Mouse (Mus musculus) 3T3-L1 (cell line): Measurements from ENCODE around the gene Slc6a9.

ENCODE experiments used
- DNase-seq: peaks from one replicate; pipeline ENCODE4 v3.0.0-alpha.2; 2015; ENCODE audit warnings: low read depth, low spot score

Gene Slc6a9

GRCm38 (mm10) chr4:117878301-117878700 lies 44.0 kb downstream of the Slc6a9 start:
- no peak for DNase-seq

DNA sequence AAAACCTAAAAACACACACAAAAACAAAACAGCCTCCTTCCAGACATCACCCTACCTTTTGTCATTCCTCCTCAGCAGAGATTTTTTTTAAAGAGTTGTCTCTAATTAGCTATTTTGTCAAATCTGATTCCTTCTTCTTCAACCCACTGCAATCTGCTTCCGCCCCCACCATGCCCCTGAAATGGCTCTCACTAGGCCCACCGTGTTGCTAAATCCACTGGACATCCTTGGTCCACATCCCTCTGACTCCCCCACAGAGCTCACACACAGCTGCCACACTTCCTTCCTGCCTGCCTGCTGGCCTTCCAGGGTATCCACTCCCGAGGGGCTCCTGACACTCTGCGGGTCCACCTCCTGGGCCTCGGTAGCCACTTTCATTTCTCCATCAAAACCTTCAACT lies 44.4 kb downstream of the Slc6a9 start:
- DNase-seq: no peak

GRCm38 (mm10) chr4:117882701-117883691 lies 48.7 kb downstream of the Slc6a9 start, which contains the start of gene B4galt2:
Gene B4galt2, minus strand, starts transcription at chr4:117883487.
- peak; percentile 33 for DNase-seq

DNA sequence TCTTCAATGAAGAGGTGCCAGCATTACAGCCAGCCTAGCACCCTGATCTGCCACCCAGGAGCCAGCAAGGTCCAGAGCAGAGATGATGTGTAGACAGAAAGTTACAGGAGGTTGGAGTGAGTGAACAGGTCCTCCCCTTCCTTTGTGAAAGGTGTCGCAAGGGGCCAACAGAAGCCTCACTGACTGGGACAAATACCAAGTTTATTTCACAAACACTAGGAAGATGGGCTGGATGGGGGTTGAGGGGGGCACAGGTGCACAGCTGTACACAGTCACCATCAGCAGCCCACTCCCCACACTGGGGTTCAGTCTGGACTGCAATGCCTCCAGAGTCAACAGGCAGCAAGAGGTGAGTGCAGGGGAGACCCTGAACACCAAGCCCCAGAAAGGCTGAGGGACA lies 49.8 kb downstream of the Slc6a9 start:
- no peak for DNase-seq

DNA sequence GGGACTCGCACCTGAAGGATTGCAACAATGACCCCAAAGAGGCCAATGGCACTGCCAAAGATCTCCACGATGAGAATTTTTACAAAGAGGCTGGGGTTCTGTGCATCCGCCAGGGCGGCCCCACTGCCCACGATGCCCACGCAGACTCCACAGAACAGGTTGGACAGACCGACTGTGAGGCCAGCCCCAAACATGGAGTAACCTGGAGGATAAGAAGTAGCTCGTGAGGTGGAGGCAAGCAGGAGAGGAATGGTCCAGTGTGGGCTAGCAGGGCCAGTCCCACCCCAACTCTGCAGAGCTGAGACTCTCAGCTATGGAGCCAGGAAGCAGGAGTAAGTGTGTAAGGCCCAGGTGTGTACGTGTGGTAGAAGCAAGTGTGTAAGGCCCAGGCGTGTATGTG lies 50.8 kb downstream of the Slc6a9 start:
- no peak for DNase-seq

DNA sequence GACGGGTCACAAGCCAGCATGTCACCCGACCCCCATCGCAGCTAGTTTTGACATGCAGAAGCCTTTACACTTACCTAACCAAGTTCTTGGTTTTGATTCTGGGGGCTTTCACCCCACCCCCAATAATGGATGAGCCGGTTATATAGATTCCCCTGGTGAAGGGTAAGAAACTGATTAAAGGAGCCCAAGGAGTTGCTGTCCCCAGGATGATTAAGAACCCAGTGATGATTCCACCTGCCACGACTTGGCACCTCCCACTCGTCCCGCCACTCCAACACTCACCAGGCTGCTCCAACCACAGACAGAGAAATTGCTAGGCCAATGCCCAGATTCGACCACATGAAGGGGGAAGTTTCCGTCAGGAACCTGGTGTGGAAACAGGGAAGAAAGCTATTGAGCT lies 51.7 kb downstream of the Slc6a9 start:
- peak; percentile 50 for DNase-seq

DNA sequence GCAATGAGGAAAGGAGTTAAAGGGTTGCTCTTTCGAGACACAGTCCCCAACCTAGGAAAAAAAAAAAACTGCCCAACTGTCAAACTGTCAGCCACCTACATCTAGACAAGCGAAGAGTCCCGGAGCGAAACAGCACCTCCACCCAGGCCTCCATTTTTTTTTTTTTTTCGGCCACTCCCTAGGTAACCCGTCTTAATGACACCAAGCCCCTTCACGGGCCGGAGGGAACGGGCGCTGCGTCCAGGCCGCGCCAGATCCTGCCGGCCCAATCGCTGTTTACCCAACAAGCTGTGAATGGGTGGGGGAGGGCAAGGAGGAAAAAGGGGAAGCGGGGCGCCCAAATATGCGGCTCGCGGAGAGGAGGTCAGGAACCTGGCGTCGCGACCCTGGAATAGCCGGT lies 52.3 kb downstream of the Slc6a9 start:
- no peak for DNase-seq

DNA sequence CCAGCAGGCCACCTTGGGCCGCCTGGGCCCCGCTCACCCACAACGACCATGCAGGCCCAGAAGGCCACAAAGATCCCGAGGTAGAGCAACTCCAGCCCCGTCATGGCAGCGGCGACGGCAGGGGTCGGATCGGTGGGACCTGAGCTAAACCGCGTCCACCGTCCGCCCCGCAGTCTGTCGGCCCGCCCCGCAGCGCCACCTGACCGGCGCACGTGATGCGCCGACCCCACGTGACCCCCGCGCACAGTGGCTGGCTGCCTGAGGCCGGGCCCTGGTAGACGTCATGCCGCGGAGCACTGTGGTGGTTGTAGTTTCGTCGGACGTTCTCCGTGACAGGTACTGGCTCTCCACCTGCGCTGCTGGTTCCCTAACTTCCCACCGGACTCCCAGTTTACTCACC lies 52.8 kb downstream of the Slc6a9 start, which contains the start of gene Atp6v0b:
Atp6v0b (minus strand) TSS at position 201 of the 400 bp plus-strand sequence.
- peak; percentile 81 for DNase-seq

DNA sequence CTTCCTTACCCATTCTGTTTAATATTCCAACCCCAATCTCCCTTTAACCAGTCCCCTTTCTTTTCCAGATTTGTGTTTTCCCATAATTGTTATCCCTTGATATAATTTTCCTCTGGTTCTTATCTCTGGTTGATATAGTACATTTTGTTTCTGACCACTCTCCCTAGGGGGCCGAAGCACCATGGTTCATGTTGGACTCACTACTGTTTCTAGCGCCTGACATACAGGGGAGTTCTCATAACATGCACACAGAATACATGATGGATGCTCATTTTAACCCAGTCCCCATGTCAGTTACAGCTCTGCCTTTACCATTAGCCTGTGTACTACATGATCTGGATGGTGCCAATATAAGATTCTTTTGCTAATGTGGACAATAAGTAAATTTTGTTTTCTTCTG lies 53.6 kb downstream of the Slc6a9 start:
- DNase-seq: no peak

DNA sequence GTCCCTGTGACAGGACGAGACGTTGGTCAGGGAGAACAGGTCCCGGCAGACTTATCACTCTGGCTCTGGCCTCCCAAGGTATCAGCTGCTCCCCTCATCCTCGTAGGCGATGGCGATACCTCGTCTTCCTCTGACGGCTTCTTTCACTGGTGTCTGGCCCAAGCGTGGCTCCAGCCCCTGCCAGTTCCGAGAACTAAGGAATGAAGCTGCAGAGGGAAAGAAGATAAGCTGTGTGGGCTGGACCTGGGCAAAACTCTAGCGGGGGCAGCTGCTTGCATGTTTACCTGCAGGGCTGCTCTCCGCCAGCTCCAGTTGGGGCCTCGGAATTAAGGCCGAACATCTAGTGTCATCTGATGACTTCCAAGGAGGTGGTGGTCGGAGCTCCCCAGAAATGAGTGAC lies 55.2 kb downstream of the Slc6a9 start:
- DNase-seq: no peak

DNA sequence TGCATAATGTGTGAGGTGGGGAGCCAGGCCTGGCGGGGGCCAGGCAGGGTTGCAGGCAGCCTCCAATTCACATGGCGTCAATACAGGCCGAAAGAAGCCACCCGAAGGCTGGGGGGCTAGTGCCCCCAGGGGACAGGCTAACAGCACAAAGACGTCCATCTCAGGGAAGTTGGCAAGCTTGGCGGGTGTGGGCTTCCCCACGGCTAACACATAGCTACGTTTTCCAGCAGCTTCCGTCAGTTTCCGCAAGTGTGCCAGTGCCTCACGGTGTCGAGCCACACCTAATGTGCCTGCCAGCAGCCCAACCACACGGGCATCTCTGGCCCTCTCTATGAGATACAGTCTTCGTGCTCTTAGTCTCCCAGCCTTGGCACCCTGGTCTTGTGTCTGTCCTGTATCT lies 55.7 kb downstream of the Slc6a9 start:
- no peak for DNase-seq

- DNase-seq: no peak
Observed at GRCm38 (mm10) chr4:117890750-117891149, 56.4 kb downstream of the Slc6a9 start.

GRCm38 (mm10) chr4:117891738-117892161 lies 57.4 kb downstream of the Slc6a9 start, which contains the start of gene Dph2:
Gene Dph2, minus strand, starts transcription at chr4:117892032.
- peak; percentile 95 for DNase-seq

GRCm38 (mm10) chr4:117893376-117893775 lies 59.1 kb downstream of the Slc6a9 start:
- peak; percentile 65 for DNase-seq

DNA sequence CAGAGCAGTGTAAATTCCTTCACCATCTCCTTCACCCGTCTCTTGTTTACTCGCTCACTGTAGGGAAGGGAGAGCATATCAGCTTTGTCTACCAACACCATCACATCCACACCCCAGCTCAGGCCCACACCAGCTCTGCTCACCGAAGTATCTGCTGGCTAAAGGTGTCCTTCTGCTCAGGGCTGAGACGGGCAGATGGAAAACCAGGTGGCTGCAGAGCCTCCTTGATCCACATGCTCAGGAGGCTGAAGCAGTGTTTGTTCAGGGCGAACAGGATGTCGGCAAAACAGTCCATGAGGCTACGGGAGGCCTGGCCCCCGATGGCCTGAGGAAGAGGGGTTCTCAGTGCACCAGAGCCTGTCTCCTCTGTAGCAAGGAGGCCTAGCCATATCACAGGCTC lies 60.3 kb downstream of the Slc6a9 start:
- DNase-seq: no peak

- DNase-seq: no peak
Observed at GRCm38 (mm10) chr4:117895339-117895738, 61.0 kb downstream of the Slc6a9 start.

GRCm38 (mm10) chr4:117896031-117896430 lies 61.7 kb downstream of the Slc6a9 start:
- no peak for DNase-seq

- DNase-seq: no peak
Observed at GRCm38 (mm10) chr4:117898111-117898510, 63.8 kb downstream of the Slc6a9 start.

DNA sequence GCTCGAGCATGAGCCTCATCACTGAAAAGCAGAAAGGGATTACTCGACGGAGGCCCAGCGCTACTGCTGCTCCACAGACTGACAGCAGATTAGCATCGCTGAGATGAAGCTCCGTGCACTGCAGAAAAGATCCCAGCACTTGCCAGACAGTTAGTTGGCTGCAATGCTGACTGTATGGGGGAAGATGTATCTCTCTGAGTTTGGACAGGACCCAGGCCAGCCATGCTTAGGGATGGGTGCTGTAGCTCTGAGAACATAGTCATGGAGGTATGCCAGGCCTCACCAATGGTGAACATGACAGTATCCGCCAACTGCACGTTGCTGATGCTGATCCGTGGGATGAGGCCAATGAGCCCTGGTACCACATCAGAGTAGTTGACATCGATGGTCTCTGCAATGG lies 69.8 kb downstream of the Slc6a9 start:
- no peak for DNase-seq

GRCm38 (mm10) chr4:117904761-117905160 lies 70.5 kb downstream of the Slc6a9 start:
- no peak for DNase-seq

GRCm38 (mm10) chr4:117906196-117906595 lies 71.9 kb downstream of the Slc6a9 start:
- DNase-seq: peak; percentile 79

DNA sequence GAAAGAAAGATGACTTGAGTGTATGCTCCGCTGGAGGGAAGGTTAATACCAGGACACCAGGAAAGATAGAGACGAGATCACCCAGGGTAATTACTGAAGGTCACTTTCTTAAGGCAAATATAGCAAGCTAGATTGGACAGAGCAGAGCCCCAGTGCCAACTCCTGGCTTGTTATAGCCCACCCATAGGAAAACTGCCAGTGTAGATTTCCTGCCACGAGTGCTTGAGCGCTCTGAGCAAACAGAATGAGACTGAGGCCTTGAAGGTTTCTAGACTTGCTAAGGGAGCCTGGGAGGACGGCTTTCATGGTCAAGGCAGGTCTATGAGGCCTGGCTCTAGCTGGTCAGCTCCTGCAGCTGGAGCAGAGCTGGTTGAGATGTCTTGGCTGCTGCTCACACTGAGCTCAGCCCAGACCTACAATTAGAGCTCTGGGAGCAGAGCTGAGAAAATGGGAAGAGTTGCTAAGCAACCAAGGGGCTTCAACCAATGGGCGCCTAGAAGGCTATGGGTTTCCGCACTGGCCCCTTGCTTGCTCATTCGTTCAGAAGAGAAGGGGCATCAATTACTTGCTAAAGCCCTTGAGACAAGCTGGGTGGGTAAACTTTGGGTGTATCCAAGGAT lies 74.6 kb downstream of the Slc6a9 start:
- DNase-seq: no peak

DNA sequence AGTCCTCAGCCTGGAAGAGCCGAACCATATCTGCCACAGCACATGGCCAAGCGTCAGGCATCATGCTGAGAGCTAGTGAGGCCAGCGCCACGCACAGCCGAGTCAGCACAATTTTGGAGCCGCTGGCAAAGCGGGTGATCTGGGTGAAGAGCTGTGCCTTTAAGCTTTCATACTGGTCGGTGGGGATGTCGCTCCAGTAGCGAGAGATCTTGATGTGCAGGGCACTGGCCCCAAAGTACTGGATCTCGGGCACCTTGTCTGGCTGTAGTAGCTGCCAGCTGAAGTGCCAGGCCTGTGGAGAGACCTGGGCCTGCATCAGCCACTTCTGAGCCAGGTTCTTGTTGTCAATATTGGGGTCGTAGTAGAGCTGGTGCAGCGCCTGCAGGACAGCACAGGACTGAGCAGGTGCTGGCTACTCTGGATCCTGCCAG lies 77.8 kb downstream of the Slc6a9 start:
- DNase-seq: no peak
